Comparison of ENCODE assay signal across 8 mouse cellular contexts in the genomic region with DNA sequence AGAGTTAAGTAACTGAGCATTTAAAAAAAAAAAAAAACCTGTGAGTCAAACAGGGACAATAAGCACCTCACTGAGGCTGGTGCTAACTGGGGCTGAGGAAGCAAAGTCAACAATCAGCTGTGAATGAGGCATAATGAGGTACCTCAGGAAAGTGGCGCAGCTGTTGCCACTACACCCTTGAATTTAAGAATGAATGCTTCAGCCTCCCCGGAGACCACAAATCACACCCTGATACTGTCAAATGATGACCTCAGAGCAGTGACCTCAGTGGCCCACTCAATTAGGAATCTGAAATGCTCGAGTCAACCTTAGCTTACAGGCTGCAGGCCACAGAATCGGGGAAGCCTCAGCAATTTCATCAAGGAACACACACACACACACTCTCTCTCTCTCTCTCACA. TPM values are rescaled to one million over a fixed set of nuclear protein-coding genes. Genes with fewer than 3 reads are reported as not detected.
DNase-seq lines count a peak whose midpoint lies in the region; ATAC-seq lines count a peak whose summit lies in the region.

No protein-coding gene starts in this region.

- peaks cover 26% of the 10 kb centered on the region for H3K36me3 ChIP-seq in embryonic facial prominence, embryonic 12.5 days
- peaks cover 28% of the 10 kb centered on the region for H3K36me3 ChIP-seq in hindbrain, embryonic 14.5 days (replicated peaks; ENCODE audit: control insufficient read depth, insufficient read depth)
- H3K36me3 ChIP-seq in limb, embryonic 15.5 days, result peaks cover 21% of the 10 kb centered on the region

- H3K4me3 ChIP-seq in embryonic facial prominence, embryonic 12.5 days, result peak overlapping the region; percentile 87
- H3K4me3 ChIP-seq in hindbrain, embryonic 14.5 days (replicated peaks; ENCODE audit: low read length), result peak overlapping the region; percentile 98
- peak overlapping the region; percentile 69 for H3K4me3 ChIP-seq in limb, embryonic 15.5 days

- peaks cover 27% of the 10 kb centered on the region for H3K4me1 ChIP-seq in embryonic facial prominence, embryonic 12.5 days
- peaks cover 45% of the 10 kb centered on the region for H3K4me1 ChIP-seq in hindbrain, embryonic 14.5 days (replicated peaks; ENCODE audit: control insufficient read depth, insufficient read depth, low read length)
- peaks cover 33% of the 10 kb centered on the region for H3K4me1 ChIP-seq in limb, embryonic 15.5 days

- peak; percentile 39 to 62 for DNase-seq in heart, adult 18-20 months
- no peak for DNase-seq in heart, adult 8-10 months (ENCODE audit: low spot score)
- DNase-seq in hindbrain, embryonic 14.5 days (ENCODE audit: low spot score), result peak; percentile 32
- DNase-seq in retina, embryonic 14.5 days (ENCODE audit: low spot score), result peak; percentile 54
- DNase-seq in cerebellum, adult 11-12 months, result no peak

- ATAC-seq in embryonic facial prominence, embryonic 12.5 days (ENCODE audit: insufficient number of reproducible peaks, insufficient read depth, low FRiP score, low TSS enrichment), result no peak
- no peak for ATAC-seq in hindbrain, embryonic 14.5 days (ENCODE audit: low FRiP score)
- ATAC-seq in limb, embryonic 15.5 days (ENCODE audit: insufficient number of reproducible peaks, low FRiP score, low TSS enrichment, low read depth), result no peak
- no peak for ATAC-seq in erythroblast, adult 5-6 weeks (replicated peaks; ENCODE audit: low FRiP score, poor library complexity, severe bottlenecking)

- WGBS in embryonic facial prominence, embryonic 12.5 days, result 18% methylated on average over 4 of the region's 4 CpGs
- WGBS in hindbrain, embryonic 14.5 days, result 10% methylated on average over 4 of the region's 4 CpGs
- 25% methylated on average over 4 of the region's 4 CpGs for WGBS in limb, embryonic 15.5 days

- H3K4me2 ChIP-seq in embryonic facial prominence, embryonic 12.5 days (replicated peaks), result peak overlapping the region; percentile 67
- peak overlapping the region; percentile 90 for H3K4me2 ChIP-seq in hindbrain, embryonic 14.5 days (replicated peaks)
- H3K4me2 ChIP-seq in limb, embryonic 15.5 days, result peak overlapping the region; percentile 76

- H3K27ac ChIP-seq in embryonic facial prominence, embryonic 12.5 days, result peak overlapping the region; percentile 12; the same call in 1 of the 2 replicates
- peak overlapping the region; percentile 98 for H3K27ac ChIP-seq in hindbrain, embryonic 14.5 days
- no peak overlapping the region for H3K27ac ChIP-seq in limb, embryonic 15.5 days

- no peak overlapping the region for H3K9ac ChIP-seq in embryonic facial prominence, embryonic 12.5 days
- H3K9ac ChIP-seq in hindbrain, embryonic 14.5 days, result peak overlapping the region; percentile 100
- H3K9ac ChIP-seq in limb, embryonic 15.5 days, result 0 out of 2 replicates have a peak overlapping the region, but pooled peaks have one; percentile 26

- H3K27me3 ChIP-seq in embryonic facial prominence, embryonic 12.5 days, result no peaks in the 10 kb centered on the region
- H3K27me3 ChIP-seq in hindbrain, embryonic 14.5 days (ENCODE audit: control insufficient read depth, insufficient read depth, low read length), result no peaks in the 10 kb centered on the region
- no peaks in the 10 kb centered on the region for H3K27me3 ChIP-seq in limb, embryonic 15.5 days

- no peaks in the 10 kb centered on the region for H3K9me3 ChIP-seq in embryonic facial prominence, embryonic 12.5 days
- H3K9me3 ChIP-seq in hindbrain, embryonic 14.5 days (ENCODE audit: control insufficient read depth, low read length), result no peaks in the 10 kb centered on the region
- no peaks in the 10 kb centered on the region for H3K9me3 ChIP-seq in limb, embryonic 15.5 days

RNA-seq across cellular contexts. Expression of a gene that starts 5.0 kb away (rescaled TPM):
- total RNA-seq in heart, adult 18-20 months (2021), result 10 to 100 TPM; 16.1 to 21.0 TPM
- total RNA-seq in heart, adult 8-10 months (2022), result 10 to 100 TPM; 21.9 to 36.3 (median 30.1) TPM
- 60.2 and 66.4 TPM in 2 replicates for polyA plus RNA-seq in embryonic facial prominence, embryonic 12.5 days (2016; fragmentation: Nextera tagmentation; extraction: Ambion mirVana)
- 150 and 174 TPM in 2 replicates for polyA plus RNA-seq in hindbrain, embryonic 14.5 days (2014; fragmentation: Nextera tagmentation; extraction: Ambion mirVana)
- 51.7 and 55.5 TPM in 2 replicates for polyA plus RNA-seq in limb, embryonic 15.5 days (2015; fragmentation: Nextera tagmentation; extraction: Ambion mirVana)
- total RNA-seq in erythroblast, adult 5-6 weeks (2015; ENCODE audit: low replicate concordance), result 1.3 and 1.7 TPM in 2 replicates
- 0.84 and 1.6 TPM in 2 replicates for total RNA-seq in erythroblast, adult 5-6 weeks (2017; ENCODE audit: low replicate concordance)

Comparison
In these comparisons a context has a peak if more than half of its experiments do, and no peak if none do; other contexts are left out.
1. DNase-seq: peak in heart, adult 18-20 months (2 of 2), hindbrain, embryonic 14.5 days (single experiment) and retina, embryonic 14.5 days (single experiment); none in heart, adult 8-10 months (single experiment) and cerebellum, adult 11-12 months (single experiment).
2. RNA of a gene that starts 5.0 kb away (total RNA-seq): 21.9 to 36.3 TPM in heart, adult 8-10 months and 16.1 to 21.0 TPM in heart, adult 18-20 months; 0.84 to 1.7 TPM in erythroblast, adult 5-6 weeks; every median in the first group is over 4 times any median in the second.
3. Peak in every context shown above with its lines, with median percentiles within 50 percentile points of each other: H3K4me2 ChIP-seq and H3K4me3 ChIP-seq.